Mouse (Mus musculus): ENCODE measurements around the gene Eef2.
"Not testable (repeated sequence)": the region's sequence is repeated elsewhere in the genome, so short reads cannot be mapped to it uniquely, and the experiment has no call there.

DNA sequence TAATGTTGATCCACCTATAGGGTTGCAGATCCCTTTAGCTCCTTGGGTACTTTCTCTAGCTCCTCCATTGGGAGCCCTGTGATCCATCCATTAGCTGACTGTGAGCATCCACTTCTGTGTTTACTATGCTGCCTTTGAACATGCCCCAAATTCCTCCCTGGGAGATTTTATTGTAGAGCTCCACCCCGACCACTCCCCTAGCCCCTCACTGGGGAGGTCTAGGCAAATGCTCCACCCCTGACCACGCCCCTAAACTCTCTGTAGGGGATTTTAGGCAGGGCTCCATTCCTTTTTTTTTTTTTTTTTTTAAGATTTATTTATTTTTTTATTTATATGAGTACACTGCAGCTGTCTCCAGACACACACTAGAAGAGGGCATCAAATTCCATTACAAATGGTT, 47.3 kb downstream of the Eef2 start:
- not testable (repeated sequence) for TF ChIP-seq CTCF (IDR thresholded peaks at IDR 0.05; ENCODE audit: control insufficient read depth, insufficient read depth, insufficient replicate concordance, low read depth, low read length); POLR2A (IDR thresholded peaks at IDR 0.05; ENCODE audit: control insufficient read depth, low read depth, low read length)
